Mouse (Mus musculus): ENCODE results near the gene Icam4. TPM values are rescaled to one million over a fixed set of nuclear protein-coding genes. Genes with fewer than 3 reads are reported as not detected.
"Not testable (repeated sequence)": the region's sequence is repeated elsewhere in the genome, so short reads cannot be mapped to it uniquely, and the experiment has no call there.

The Icam4 gene
- polyA plus RNA-seq, 1 experiment, result 105 TPM

DNA sequence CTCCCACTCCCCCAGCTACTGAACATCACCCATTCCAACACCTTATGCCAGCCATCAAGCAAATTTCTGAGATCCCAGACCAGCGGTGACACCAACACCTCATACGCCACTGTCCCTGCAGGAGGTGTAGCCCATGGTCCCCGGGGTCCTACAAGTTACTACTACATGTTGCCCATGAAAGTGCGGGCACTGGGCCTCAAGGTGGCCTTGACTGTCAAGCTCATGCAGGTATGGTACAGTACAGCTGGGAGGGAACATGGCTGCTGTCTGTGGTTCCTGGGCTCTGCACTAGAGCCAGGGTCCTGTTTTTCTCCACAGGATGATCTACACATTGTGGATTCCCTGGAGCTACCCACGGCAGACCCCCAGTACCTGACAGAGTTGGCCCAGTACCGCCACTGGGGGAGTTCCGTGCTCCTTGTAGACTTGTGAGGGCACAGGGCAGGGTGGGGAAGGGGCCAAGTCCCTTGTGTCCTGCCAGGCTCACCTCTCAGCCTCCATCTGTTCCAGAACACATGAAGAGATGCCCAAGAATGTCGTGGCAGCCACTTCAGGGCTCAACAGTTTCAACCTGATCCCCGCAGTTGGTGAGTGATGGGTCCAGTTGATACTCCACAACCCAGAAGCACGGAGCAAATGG, 21.7 kb upstream of the Icam4 start:
- Histone ChIP-seq H3K4me3 (replicated peaks) (no peak overlapping the region), H3K27me3 (ENCODE audit: control insufficient read depth) (no peaks in the 10 kb centered on the region), H3K36me3 (ENCODE audit: control insufficient read depth) (peaks cover 49% of the 10 kb centered on the region), H3K4me1 (ENCODE audit: control insufficient read depth) (peaks cover 53% of the 10 kb centered on the region), H3K9me3 (ENCODE audit: control insufficient read depth, low read length) (no peaks in the 10 kb centered on the region)
- no peak for TF ChIP-seq TAL1 (IDR thresholded peaks at IDR 0.05; ENCODE audit: low read length)
- TF ChIP-seq GATA1 (IDR thresholded peaks at IDR 0.05; ENCODE audit: low read length), result no peak

DNA sequence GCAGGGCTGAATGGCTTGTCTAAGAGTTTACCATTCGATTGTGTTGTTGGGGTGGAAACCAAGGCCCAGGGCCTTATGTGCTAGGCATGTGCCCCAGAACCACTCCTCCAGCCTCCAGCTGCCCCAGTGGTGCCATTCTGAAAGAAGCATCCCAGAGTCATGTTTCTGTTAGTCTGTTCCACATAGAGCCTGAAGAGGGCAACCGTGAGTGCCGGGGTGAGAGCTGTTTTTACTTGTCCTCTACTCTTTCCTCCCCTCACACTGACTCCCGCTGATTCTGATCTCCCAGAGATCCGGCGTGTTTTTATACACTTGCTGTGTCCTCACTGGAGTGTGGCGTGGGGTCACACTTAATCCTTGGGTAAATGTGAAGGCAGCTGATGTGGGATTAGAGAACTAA, 21.2 kb upstream of the Icam4 start:
- no peak overlapping the region for H3K4me3 ChIP-seq (replicated peaks)
- TF ChIP-seq GATA1 (IDR thresholded peaks at IDR 0.05; ENCODE audit: low read length) (no peak), TAL1 (IDR thresholded peaks at IDR 0.05; ENCODE audit: low read length) (no peak)
- H3K36me3 ChIP-seq (ENCODE audit: control insufficient read depth), result peaks cover 49% of the 10 kb centered on the region
- H3K27me3 ChIP-seq (ENCODE audit: control insufficient read depth), result no peaks in the 10 kb centered on the region
- H3K4me1 ChIP-seq (ENCODE audit: control insufficient read depth), result peaks cover 57% of the 10 kb centered on the region
- no peaks in the 10 kb centered on the region for H3K9me3 ChIP-seq (ENCODE audit: control insufficient read depth, low read length)

- peaks cover 38% of the 10 kb centered on the region for H3K36me3 ChIP-seq (ENCODE audit: control insufficient read depth)
- peaks cover 17% of the 10 kb centered on the region for H3K27me3 ChIP-seq (ENCODE audit: control insufficient read depth)
- H3K9me3 ChIP-seq (ENCODE audit: control insufficient read depth, low read length), result peaks cover 2% of the 10 kb centered on the region; the same call in 1 of the 2 replicates
- peaks cover 47% of the 10 kb centered on the region for H3K4me1 ChIP-seq (ENCODE audit: control insufficient read depth)
- H3K4me3 ChIP-seq (replicated peaks), result no peak overlapping the region
- no peak for TF ChIP-seq TAL1 (IDR thresholded peaks at IDR 0.05; ENCODE audit: low read length)
- no peak for TF ChIP-seq GATA1 (IDR thresholded peaks at IDR 0.05; ENCODE audit: low read length)
These were observed 18.8 kb upstream of the Icam4 start for GRCm38 (mm10) chr9:21010362-21010761.

DNA sequence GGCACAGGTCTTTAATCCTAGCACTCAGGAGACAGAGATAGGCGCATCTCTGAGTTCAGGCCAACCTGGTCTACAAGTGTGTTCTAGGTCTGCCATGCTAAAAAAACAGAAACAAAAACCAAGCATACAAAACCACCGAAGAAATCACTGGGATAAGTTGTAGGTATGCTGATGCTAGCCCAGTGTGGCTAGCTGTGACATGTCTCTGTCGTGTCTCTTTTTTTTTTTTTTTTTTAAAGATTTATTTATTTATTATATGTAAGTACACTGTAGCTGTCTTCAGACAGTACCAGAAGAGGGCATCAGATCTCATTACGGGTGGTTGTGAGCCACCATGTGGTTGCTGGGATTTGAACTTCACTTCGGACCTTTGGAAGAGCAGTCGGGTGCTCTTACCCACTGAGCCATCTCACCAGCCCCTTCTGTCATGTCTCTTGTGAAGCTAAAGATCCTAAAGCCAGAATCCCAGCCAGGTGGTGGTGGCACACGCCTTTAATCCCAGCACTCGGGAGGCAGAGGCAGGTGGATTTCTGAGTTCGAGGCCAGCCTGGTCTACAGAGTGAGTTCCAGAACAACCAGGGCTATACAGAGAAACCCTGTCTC, 18.1 kb upstream of the Icam4 start:
- peaks cover 24% of the 10 kb centered on the region for H3K27me3 ChIP-seq (ENCODE audit: control insufficient read depth)
- peaks cover 32% of the 10 kb centered on the region for H3K36me3 ChIP-seq (ENCODE audit: control insufficient read depth)
- H3K9me3 ChIP-seq (ENCODE audit: control insufficient read depth, low read length); H3K4me3 ChIP-seq (replicated peaks): not testable (repeated sequence)
- H3K4me1 ChIP-seq (ENCODE audit: control insufficient read depth), result peaks cover 51% of the 10 kb centered on the region

GRCm38 (mm10) chr9:21011846-21012312, 17.3 kb upstream of the Icam4 start:
- Histone ChIP-seq H3K27me3 (ENCODE audit: control insufficient read depth) (peaks cover 32% of the 10 kb centered on the region), H3K9me3 (ENCODE audit: control insufficient read depth, low read length) (peaks cover 12% of the 10 kb centered on the region; the same call in 1 of the 2 replicates)

DNA sequence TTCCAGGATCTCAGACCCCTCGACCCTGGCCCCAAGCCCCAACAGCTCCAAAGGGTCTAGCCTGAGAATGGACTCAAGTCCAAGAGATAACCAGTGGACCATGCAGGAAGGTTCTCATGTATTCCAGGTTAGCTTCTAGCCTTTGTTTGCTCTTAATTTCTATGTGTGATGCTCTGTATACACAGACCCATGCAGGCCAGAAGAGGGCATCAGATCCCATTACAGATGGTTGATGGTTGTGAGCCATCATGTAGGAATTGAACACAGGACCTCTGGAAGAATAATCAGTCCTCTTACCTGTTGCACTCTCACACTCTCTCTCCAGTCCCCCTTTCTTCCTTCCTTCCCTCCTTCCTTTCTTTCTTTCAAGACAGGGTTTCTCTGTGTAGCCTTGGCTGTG, 16.8 kb upstream of the Icam4 start:
- H3K4me1 ChIP-seq (ENCODE audit: control insufficient read depth), result peaks cover 55% of the 10 kb centered on the region
- peaks cover 20% of the 10 kb centered on the region for H3K36me3 ChIP-seq (ENCODE audit: control insufficient read depth)
- no peak overlapping the region for H3K4me3 ChIP-seq (replicated peaks)
- peaks cover 14% of the 10 kb centered on the region; the same call in 1 of the 2 replicates for H3K9me3 ChIP-seq (ENCODE audit: control insufficient read depth, low read length)
- TF ChIP-seq TAL1 (IDR thresholded peaks at IDR 0.05; ENCODE audit: low read length) (no peak), GATA1 (IDR thresholded peaks at IDR 0.05; ENCODE audit: low read length) (no peak)
- H3K27me3 ChIP-seq (ENCODE audit: control insufficient read depth), result peaks cover 37% of the 10 kb centered on the region

More at GRCm38 (mm10) chr9:21011846-21012312, 17.3 kb upstream of the Icam4 start:
- no peak overlapping the region for H3K4me3 ChIP-seq (replicated peaks)
- peaks cover 24% of the 10 kb centered on the region for H3K36me3 ChIP-seq (ENCODE audit: control insufficient read depth)
- peaks cover 53% of the 10 kb centered on the region for H3K4me1 ChIP-seq (ENCODE audit: control insufficient read depth)
- TF ChIP-seq GATA1 (IDR thresholded peaks at IDR 0.05; ENCODE audit: low read length), result no peak
- no peak for TF ChIP-seq TAL1 (IDR thresholded peaks at IDR 0.05; ENCODE audit: low read length)

DNA sequence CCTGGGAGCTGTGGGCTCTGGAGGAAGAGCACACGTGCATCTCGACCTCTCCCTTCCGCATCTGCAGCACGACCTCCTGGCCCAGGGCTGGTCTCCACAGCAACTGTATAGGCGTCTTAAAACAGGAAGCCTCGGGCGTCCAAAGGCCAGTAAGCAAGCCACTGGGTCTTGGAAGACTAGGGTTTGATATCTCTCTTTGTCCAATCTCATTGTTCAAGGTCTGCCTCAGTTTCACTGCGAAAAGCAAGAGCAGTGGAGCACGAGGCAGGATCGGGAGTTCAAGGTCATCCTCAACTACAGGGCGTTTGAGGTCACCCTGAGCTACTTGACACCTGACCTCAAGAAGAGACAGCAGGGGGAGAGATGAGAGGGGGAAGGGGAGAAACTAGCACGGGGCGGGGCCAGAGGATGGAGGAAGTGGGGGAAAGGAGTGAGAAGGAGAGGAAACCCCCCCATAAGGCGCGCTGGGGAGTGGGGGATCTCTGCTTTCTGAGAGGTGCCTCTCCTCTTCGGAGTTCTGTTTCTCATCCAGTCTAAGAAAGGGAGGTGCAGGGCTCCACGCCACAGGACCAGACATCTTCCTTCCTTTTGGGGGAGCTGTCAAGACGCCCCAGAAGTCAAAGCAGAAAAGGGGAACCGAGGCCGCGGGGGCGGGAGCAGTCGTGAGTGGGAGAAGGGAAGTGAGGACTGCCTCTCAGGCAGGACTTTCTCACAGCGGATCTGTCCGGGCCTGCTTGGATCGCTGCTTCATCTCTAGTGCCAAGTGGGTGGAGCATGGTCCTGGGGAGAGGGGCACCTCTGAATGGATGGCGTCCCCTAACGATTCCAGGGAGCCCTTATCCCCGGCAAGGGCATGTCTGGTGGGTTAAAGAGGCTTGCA, 14.2 kb upstream of the Icam4 start:
- Histone ChIP-seq H3K36me3 (ENCODE audit: control insufficient read depth) (no peaks in the 10 kb centered on the region; the same call in 1 of the 2 replicates), H3K9me3 (ENCODE audit: control insufficient read depth, low read length) (peaks cover 14% of the 10 kb centered on the region; the same call in 1 of the 2 replicates), H3K4me3 (replicated peaks) (peak overlapping the region; percentile 53), H3K27me3 (ENCODE audit: control insufficient read depth) (peaks cover 56% of the 10 kb centered on the region), H3K4me1 (ENCODE audit: control insufficient read depth) (peaks cover 57% of the 10 kb centered on the region)
- TF ChIP-seq TAL1 (IDR thresholded peaks at IDR 0.05; ENCODE audit: low read length) (no peak), GATA1 (IDR thresholded peaks at IDR 0.05; ENCODE audit: low read length) (no peak)

DNA sequence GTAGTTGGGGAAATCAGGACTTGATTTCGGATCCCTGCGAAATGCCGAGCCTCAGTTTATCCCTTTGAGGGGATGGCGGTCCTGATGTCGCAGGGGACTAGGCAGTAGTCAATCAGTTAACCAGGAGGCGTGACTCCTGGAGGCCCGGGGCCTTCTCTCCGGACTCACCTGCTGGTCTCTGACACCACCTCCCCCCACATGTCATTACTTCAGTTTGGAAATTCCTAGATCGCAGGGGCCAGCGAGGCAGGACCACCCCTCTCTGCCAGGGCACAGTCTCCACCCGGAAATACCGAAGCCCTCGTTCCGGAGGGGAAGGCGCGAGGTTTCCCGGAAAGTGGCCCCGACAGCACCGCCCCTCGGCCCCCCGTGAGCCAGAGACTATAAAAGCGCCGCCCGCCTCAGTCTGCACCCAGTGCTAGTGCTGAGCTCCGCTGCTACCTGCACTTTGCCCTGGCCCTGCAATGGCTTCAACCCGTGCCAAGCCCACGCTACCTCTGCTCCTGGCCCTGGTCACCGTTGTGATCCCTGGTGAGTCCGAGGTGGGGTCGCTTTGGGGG, 13.5 kb upstream of the Icam4 start, which contains the start of gene Icam1:
Gene Icam1, plus strand, starts transcription at position 415 of the 560 bp plus-strand sequence.
- Histone ChIP-seq H3K36me3 (ENCODE audit: control insufficient read depth) (no peaks in the 10 kb centered on the region; the same call in 1 of the 2 replicates), H3K9me3 (ENCODE audit: control insufficient read depth, low read length) (peaks cover 14% of the 10 kb centered on the region; the same call in 1 of the 2 replicates), H3K4me3 (replicated peaks) (peak within 1 kb of the TSS; percentile 53), H3K4me1 (ENCODE audit: control insufficient read depth) (peaks cover 51% of the 10 kb centered on the region), H3K27me3 (ENCODE audit: control insufficient read depth) (peaks cover 56% of the 10 kb centered on the region)
- TF ChIP-seq GATA1 (IDR thresholded peaks at IDR 0.05; ENCODE audit: low read length) (no peak), TAL1 (IDR thresholded peaks at IDR 0.05; ENCODE audit: low read length) (no peak)
